ENCODE assay signal across 16 mouse cellular contexts in the genomic region with DNA sequence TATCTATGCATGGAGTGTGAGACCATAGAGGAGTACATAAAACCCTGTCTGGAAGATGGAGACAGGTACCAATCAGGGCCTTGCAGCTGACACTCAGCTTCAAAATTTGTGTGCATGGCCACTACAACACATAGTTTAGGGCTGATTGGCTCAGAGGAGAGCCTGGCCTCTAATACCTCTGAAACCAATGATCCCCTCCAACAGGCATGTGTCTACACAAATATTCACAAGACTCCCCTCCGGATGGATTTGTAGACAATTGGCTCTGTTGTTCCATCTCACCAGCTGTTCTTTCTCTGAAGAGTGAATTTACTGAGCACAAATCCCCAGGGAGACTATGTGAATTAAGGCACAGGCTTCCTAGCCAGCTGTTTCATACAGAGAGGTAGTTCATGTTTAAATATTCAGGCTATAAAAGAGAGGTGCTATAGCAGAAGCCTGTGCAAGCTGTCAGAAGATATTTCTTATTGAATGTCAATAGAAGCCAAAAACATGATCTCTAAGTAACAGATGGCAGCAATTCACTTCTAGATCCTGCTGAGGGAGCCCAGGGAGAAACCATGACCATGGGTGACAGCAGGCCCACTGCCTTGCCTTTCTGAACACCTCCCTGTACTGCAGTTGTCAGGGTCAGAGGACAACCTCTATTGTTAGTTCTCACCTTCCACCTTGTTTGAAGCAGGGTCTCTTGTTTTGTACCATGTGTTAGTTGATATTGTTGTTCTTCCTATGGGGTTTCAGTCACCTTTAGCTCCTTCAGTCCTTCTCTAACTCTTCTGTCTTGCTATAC.
DNase-seq lines count a peak whose midpoint lies in the region; ATAC-seq lines count a peak whose summit lies in the region.
"Had no signal": no experiment of that assay in that cellular context is flagged by ENCODE, and none has a peak within 500 bp of the region (broad histone marks: within the 10 kb centered on the region; RNA-seq: fewer than 3 reads in every experiment).

No protein-coding gene starts in this region.

- peak; percentile 79 for ATAC-seq in frontal cortex, adult (ENCODE audit: low TSS enrichment)
- 0 out of 2 replicates have a peak, but pooled peaks have one; percentile 14 for ATAC-seq in midbrain, embryonic 11.5 days (ENCODE audit: low FRiP score)
- ATAC-seq in midbrain, embryonic 13.5 days = no peak
- peak; percentile 60 for ATAC-seq in embryonic facial prominence, embryonic 15.5 days (ENCODE audit: insufficient number of reproducible peaks, low FRiP score, low TSS enrichment, low read depth)

- no peak for DNase-seq in frontal cortex, postnatal 36 days (ENCODE audit: low spot score in 2 of 2)
- no peak for DNase-seq in midbrain, embryonic 11.5 days (ENCODE audit: low spot score, missing footprints)
- DNase-seq in retina, embryonic 14.5 days (ENCODE audit: low spot score) = peak; percentile 30
- DNase-seq in left cerebral cortex, postnatal 10 days (ENCODE audit: extremely low spot score in 1 of 2, low spot score in 2 of 2) = no peak
- DNase-seq: cerebellum, adult 18-20 months; kidney, adult 18-20 months; kidney, postnatal 4 days; liver; lung, adult 18-20 months; lung, postnatal 4 days; right cerebral cortex, postnatal 25 days had no signal

- no peak overlapping the region for H3K27ac ChIP-seq in midbrain, embryonic 11.5 days (ENCODE audit: low read depth, low read length)
- no peak overlapping the region for H3K27ac ChIP-seq in midbrain, embryonic 13.5 days
- H3K27ac ChIP-seq in embryonic facial prominence, embryonic 15.5 days (replicated peaks) = no peak overlapping the region
- H3K27ac ChIP-seq: heart, embryonic 15.5 days; hindbrain, embryonic 14.5 days had no signal

- no peaks in the 10 kb centered on the region for H3K36me3 ChIP-seq in midbrain, embryonic 11.5 days (ENCODE audit: control insufficient read depth, insufficient read depth, low read length)
- no peaks in the 10 kb centered on the region for H3K36me3 ChIP-seq in midbrain, embryonic 13.5 days
- H3K36me3 ChIP-seq in embryonic facial prominence, embryonic 15.5 days = no peaks in the 10 kb centered on the region
- H3K36me3 ChIP-seq: heart, embryonic 15.5 days had no signal

- intact Hi-C loops in left cerebral cortex, postnatal 10 days (cut with DNase I) = no loop called here

- no peak overlapping the region for H3K4me2 ChIP-seq in midbrain, embryonic 11.5 days
- H3K4me2 ChIP-seq in midbrain, embryonic 13.5 days (replicated peaks) = no peak overlapping the region
- no peak overlapping the region for H3K4me2 ChIP-seq in embryonic facial prominence, embryonic 15.5 days (replicated peaks)
- H3K4me2 ChIP-seq: heart, embryonic 15.5 days; hindbrain, embryonic 14.5 days had no signal

- 56% methylated on average over 1 of the region's 1 CpGs for WGBS in midbrain, embryonic 11.5 days
- WGBS in midbrain, embryonic 13.5 days = 31% methylated on average over 1 of the region's 1 CpGs
- 39% methylated on average over 1 of the region's 1 CpGs for WGBS in embryonic facial prominence, embryonic 15.5 days

- no peaks in the 10 kb centered on the region for H3K4me1 ChIP-seq in midbrain, embryonic 11.5 days (ENCODE audit: control insufficient read depth, insufficient read depth, low read length)
- 0 out of 2 replicates have a peak, but pooled peaks cover 3% of the 10 kb centered on the region for H3K4me1 ChIP-seq in midbrain, embryonic 13.5 days (replicated peaks)
- H3K4me1 ChIP-seq in embryonic facial prominence, embryonic 15.5 days = no peaks in the 10 kb centered on the region
- H3K4me1 ChIP-seq: heart, embryonic 15.5 days had no signal

- no peak overlapping the region for H3K4me3 ChIP-seq in midbrain, embryonic 11.5 days (ENCODE audit: low read depth, low read length)
- no peak overlapping the region for H3K4me3 ChIP-seq in midbrain, embryonic 13.5 days (replicated peaks)
- no peak overlapping the region for H3K4me3 ChIP-seq in embryonic facial prominence, embryonic 15.5 days (replicated peaks)
- H3K4me3 ChIP-seq: heart, embryonic 15.5 days had no signal

- no peaks in the 10 kb centered on the region for H3K9me3 ChIP-seq in midbrain, embryonic 11.5 days (ENCODE audit: control insufficient read depth, low read length)
- H3K9me3 ChIP-seq in midbrain, embryonic 13.5 days = no peaks in the 10 kb centered on the region
- no peaks in the 10 kb centered on the region for H3K9me3 ChIP-seq in embryonic facial prominence, embryonic 15.5 days (replicated peaks)
- H3K9me3 ChIP-seq: heart, embryonic 15.5 days had no signal

- H3K27me3 ChIP-seq in midbrain, embryonic 11.5 days (ENCODE audit: control insufficient read depth, insufficient read depth, low read length) = no peaks in the 10 kb centered on the region
- no peaks in the 10 kb centered on the region for H3K27me3 ChIP-seq in midbrain, embryonic 13.5 days
- H3K27me3 ChIP-seq in embryonic facial prominence, embryonic 15.5 days = no peaks in the 10 kb centered on the region
- H3K27me3 ChIP-seq: heart, embryonic 15.5 days had no signal

- no peak overlapping the region for H3K9ac ChIP-seq in midbrain, embryonic 11.5 days (ENCODE audit: low read length)
- H3K9ac ChIP-seq in midbrain, embryonic 13.5 days (replicated peaks) = no peak overlapping the region
- no peak overlapping the region for H3K9ac ChIP-seq in embryonic facial prominence, embryonic 15.5 days
- H3K9ac ChIP-seq: heart, embryonic 15.5 days; hindbrain, embryonic 14.5 days had no signal
